Mouse (Mus musculus): ENCODE data around the gene Sorl1.
"Not testable (repeated sequence)": the region's sequence is repeated elsewhere in the genome, so short reads cannot be mapped to it uniquely, and the experiment has no call there.

Sorl1 gene

DNA sequence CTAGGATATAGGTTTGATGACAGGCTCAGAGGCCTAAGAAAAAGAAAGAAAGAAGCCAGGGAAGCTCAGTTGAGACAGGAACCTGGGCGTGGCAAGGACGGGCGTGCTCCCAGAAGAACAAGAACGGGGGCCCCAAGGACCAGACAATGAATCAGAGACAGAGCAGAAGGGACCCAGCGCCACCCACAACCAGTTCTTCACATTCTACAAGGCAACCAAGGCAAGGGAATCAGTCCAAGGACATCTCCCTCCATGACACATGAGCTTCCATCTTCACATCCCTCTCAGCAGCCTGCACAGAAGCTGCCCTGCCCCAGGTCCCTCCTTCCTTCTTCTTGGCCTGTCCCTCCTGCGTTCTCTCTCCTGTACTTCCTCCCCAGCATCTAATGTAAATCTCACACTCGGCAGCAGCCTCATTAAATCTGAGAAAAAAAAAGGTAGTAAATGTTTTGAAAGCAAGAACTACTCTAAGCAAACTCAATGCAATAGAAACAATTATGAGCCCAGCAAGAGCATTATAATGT is 30.0 kb downstream of the Sorl1 start:
- DNase-seq (ENCODE audit: low read depth, low spot score) = no peak

DNA sequence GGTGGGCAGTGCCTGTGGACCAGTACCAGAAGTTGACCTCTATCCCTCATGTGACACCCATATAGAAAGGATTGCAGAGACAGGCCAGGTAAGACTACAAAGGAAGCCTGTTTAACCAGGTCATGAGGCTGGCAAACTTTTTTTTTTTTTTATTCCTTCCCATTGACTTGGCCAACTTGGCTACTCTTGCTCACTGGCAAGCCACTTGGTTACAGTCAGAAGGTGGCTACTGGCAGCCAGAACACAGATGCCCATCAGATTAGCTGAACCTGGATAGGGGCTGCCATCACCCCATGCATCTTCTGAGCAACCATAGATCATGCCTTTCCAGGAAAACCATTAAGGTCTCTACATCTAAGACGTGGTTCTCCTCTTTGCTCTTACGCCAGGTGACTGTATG is 31.3 kb downstream of the Sorl1 start:
- DNase-seq (ENCODE audit: low read depth, low spot score) = no peak

DNA sequence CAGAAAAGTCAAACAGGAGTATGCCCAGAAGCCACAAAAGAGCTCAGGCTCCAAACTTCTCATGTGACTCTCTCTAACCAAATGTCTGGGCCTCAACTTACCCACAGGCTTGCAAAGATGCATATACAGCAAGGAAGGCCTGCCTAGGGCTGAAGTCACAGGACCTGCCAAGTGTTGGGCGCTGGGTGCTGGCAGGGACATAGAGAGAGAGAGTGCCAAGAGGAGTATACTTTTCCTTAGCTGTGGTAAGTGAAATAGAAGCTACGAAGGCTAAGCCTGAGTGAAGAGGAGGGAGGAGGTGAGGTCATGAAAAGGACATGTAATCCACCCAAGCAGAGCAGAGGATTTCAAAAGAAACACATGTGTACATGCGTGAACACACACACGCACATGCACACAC is 32.5 kb downstream of the Sorl1 start:
- DNase-seq (ENCODE audit: low read depth, low spot score) = no peak

DNA sequence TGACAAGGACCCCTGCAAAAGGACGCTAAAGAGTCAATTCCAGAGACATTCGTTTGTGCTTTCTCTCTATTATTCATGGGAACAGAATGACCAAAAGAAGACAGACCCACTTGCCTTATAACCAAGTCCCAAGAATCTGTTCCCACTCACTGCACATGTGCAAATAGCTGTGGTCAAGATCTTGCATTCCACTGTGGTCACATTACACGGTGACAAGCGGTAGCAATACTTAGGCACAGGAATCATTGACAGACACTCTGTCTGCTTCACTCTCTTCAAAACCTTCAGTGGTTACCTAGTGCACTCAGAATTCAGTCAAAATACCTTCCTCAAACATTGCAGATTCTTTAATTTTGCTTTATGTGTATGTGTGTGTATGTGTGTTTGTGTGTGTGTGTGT is 36.2 kb downstream of the Sorl1 start:
- no peak for DNase-seq (ENCODE audit: low read depth, low spot score)

DNA sequence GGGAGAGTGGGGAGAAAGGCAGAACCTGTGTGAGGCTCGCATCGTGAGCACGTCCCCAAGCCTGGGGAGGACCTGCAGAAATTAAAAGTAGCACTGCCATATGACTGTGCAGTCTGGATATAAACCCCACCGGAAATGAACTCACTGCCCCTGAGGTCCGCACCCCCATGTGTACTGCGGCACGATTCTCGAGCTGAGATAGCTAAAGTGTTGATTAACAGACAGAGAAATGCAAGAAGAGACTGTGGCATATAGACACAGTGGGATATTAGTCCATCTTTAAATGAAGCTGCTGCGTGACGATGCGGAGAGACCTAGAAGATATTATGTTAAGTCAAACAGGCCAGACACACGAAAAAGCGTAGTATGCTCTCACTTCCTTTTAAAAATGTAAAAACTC is 38.1 kb downstream of the Sorl1 start:
- no peak for DNase-seq (ENCODE audit: low read depth, low spot score)

DNA sequence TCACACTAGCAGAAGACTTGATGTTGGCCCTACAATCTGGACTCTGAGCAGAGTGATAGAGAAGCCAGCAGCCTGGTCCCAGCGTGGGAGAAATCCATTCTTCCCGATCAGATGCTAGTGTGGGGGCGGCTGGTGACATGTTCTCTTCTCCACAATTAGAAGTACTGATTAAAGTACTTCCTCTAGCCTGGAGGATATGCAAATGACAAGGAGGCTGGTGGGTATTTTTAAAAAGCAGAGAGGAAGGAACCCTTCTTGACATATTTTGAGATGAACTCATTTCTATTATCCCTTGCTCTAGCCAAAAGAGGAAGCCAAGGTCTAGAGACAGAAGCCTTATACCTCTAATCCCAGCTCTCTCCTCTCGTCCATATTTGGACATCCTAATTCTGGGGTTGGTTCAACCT is 40.4 kb downstream of the Sorl1 start:
- DNase-seq (ENCODE audit: low read depth, low spot score) = no peak

DNA sequence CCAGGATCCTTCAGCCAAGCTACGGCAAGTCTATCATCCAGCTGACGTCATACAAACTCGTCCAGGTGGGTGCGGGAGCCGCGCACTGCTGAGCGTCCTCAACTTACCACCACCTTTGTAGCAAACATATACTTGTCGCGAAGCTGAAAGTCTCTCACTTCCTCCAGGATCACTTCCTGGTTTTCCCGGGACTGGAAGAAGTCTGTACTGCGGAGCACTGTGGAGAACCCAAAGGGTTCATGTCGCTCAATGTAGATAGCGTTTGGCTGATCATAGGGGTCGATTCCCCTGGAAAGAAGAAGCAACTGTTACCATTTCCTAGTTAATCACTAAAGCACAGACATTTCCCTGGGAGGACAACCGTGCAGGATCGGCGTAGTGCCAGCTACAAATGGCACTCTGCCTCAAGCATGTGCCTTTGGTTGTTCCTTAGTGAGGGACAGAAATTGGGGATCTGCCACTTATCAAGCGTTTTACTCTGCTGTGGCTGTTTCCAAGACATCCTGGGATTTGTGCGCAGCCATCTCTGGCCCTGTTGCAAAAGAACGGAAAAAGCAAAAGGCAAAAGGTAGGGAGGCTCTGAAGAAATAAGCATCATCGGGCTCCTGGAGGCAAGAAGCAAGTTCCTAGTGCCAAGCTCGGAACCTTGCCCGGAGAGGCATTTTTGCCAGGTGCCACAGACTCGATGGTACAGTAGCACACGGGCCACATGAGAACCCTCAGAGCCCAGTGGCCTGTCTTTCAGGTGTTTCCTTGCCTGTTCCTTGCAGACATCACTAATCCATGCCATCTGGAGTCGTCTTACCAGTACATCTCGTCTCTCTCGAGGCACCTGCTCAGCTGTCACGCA is 42.2 kb downstream of the Sorl1 start:
- no peak for DNase-seq (ENCODE audit: low read depth, low spot score)

DNA sequence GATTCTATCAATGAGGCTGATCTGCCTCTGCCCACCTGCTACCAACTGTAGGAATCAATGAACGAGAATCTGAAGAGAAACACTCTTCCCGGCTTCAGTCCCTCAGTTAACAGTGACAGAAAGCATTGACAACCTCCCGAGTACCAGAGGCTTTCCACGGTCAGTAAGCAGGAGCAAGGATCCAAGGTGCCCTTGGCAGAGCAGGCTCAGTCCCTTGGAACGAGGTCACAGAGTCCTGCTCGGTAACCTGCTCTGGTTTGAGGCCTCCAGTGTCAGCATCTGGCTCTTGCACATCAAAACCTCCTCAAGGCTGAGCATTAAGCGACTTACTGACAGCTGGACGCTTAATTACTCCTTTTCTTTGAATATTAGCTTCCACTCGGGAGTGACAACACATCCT is 43.4 kb downstream of the Sorl1 start:
- no peak for DNase-seq (ENCODE audit: low read depth, low spot score)

DNA sequence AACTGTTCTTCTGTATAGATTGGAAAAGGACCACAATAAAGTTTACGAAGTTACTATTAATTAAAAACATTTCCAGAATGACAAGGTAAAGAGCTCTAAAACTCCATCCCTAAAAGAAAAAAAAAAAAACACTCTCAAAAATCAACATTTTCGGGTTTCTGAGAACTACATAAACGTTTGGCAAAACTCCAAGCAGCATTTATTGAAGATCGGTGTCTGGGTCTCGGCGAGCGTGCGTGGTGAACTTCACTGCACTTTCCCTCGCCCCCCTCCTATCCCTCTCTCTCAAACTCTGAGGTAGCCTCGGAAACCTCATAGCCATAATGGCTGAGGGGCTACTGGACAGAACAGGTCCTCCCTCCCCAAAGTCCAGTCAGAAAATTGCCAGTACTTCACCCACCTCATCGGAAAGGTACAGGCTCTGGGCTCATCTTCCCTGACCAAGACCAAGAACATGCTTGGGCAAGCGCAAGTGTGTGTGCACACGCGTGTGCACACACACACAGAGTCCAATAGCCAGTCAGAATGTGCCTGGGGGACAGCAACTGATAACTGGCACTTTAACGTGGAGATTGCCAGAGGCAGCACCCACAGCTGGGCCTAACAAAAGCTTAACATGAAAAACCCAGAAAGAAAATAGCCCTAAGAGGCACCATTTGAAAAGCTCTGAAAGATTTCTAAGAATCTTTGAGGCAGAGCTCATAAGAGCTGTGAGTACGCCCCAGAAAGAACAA is 46.8 kb downstream of the Sorl1 start:
- no peak for DNase-seq (ENCODE audit: low read depth, low spot score)

DNA sequence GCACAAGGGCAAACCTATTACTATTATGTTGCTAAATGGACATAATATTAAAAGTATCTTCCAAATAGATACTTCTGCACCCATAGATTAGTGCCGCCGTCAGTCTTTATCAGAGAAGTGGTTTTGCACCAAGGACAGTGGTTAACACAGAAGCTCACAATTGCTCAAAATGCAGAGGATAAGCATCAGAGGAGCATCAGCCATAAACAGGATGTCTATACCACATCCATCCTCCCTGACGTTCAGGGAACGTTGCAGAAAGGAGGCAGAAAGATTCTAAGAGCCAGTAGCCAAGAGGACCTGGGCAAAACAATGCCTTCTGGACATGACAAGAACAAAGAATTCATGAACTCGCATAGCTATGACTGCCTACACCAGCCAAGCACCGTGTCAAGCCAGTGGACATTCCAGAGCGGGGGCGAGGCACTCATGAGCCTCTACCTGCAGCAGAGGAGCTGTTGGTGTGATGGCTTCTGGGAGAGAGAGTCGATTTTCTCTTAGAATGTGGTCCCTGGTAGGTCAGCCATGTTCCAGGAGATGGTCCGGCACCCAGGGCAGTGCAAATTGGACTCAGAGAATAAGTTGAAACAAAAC is 47.7 kb downstream of the Sorl1 start:
- DNase-seq (ENCODE audit: low read depth, low spot score) = no peak

DNA sequence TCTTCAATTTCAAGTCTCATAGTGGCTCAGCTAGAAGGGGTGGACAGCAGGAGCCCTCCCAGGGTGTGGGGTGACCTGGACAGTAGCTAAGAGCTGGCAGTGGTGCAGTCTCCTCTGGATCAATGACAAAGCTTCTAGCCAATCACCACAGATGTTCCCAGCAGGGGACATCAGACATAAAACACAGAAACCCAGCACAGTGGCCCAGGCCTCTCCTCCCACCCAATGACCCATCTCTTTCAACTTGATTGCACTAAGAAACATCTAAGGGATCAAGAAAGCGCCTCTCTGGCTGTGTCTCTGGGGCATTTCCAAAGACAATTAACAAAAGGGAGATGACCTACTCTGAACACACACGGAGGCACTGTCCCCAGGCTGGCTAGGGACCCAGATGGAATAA is 48.9 kb downstream of the Sorl1 start:
- DNase-seq (ENCODE audit: low read depth, low spot score) = no peak

DNA sequence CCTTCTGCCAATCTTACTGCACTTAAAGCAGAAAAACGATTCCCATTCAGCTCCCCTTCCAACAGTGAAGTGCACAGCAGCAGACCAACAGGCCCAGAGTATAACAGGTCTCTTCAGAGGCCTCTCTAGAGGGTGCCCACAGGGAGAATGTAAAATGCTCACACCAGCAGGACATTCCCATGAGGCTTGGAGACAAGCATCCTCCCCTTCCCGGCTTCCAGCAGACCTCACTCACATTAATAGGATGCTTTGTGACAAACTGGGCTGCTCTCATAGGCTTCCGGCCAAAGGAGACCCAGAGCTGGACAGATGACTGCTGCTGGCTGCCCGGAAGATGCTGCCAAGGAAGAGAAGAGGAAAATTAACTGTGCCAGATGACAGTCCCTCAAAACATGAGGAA is 52.1 kb downstream of the Sorl1 start:
- DNase-seq (ENCODE audit: low read depth, low spot score) = no peak

DNA sequence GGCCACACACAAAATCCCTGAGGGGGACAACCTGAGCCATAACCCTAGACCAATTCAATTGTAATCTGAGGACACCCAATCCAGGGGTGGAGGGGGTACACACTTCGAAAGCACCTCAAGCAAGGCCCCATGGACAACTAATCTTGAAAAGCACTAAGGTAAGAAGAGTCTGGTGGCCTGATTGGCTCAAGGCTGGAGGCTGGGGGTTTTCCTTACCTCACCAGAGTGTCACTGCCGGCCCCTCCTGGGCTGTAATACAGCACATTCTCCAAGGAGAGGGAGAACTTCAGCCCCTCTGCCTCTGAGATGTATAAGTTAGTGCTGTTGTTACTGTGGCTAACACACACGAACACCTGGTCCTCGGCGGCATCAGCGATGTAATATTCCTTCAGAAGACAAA is 53.2 kb downstream of the Sorl1 start:
- no peak for DNase-seq (ENCODE audit: low read depth, low spot score)

DNA sequence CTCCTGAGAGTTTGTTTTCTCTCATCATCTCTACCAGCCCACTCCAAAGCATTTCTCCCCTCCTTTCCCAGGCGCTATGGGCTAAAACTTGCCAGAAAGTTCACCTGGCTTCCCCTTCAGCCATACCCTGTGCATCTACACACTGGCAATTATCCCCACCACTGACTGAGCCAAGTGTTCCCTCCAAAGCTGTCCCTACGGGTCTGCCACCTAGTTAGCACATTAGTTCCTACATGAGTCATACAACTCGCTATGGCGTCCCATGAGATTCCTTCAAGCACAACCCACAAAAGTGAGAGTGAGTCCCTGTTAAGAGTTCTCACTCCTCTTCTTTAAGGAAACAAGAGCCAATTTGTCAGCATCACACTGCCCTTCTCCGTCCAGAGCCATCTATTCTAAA is 54.6 kb downstream of the Sorl1 start:
- DNase-seq (ENCODE audit: low read depth, low spot score) = no peak

DNA sequence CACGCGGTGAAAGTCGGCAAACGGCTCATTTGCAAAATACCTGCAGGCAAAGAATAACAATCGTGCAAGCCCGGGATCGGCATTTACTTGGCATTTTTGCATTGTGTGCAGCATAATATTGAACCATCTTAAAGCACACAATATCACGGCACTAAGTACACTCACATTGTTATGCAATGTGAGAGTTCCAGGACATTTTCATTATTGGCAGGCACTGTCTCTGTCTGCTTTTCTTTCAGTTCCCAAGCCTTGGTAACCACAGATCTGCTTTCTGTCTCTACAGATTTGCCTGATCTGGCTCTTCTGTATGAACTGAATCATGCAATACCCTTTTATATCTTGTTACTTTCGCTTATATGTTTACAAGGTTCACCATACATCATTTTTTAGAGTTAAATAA is 56.1 kb downstream of the Sorl1 start:
- DNase-seq (ENCODE audit: low read depth, low spot score) = no peak

DNA sequence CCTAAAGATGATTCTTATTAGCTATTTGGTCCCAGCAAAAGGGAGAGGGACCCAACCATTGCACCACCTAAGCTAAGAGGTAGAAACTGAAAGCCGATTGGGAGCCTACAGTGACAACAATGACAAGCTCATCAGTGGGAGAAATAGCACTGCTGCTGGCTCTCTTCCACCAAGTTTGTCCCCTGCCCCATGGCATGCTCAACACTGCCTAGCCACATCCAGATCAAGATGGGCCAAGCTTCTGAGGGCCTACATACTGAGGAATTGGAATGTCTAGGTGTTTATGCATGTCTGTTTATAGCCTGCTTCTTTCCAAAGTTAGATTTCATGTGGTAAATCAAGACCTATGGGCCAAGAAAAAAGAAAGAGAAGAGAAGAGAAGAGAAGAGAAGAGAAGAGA is 58.3 kb downstream of the Sorl1 start:
- no peak for DNase-seq (ENCODE audit: low read depth, low spot score)

DNA sequence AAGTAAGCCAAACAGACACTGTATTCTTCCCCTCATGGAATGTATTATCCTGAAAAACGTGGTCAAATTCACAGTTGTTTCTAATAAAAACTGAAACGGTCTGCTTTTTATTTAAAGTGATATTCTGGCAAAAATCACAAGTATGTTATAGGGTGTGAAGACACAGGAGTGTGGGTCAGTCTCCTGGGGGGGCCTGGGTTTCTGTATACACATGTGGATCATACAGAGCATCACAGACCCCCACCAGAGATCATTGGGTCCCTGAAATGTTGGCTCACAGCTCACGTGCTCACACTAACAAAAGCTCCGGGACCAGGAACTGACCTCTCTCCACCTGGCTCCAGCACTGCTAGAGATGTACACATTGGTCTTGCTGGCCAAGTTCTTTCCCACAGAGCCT is 60.7 kb downstream of the Sorl1 start:
- no peak for DNase-seq (ENCODE audit: low read depth, low spot score)

DNA sequence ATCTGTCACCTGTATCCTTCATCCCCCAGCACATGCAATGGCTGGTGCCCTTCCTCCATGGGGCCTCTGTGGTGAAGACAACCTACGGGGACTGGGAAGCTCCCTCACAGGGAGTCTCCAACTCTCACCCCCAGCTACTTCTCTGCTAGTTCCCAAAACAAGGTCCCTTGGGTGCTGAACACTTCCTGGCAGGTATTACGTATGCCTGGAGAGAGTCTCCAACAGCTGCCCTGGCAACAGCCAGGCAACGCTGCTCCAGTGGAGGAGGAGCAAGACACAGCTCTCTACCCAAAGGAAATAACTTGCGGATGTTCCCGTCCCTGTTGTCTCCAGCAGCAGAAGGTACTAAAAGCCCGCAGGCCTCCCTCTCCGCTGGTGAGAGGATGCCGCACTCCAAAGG is 61.8 kb downstream of the Sorl1 start:
- DNase-seq (ENCODE audit: low read depth, low spot score) = no peak

DNA sequence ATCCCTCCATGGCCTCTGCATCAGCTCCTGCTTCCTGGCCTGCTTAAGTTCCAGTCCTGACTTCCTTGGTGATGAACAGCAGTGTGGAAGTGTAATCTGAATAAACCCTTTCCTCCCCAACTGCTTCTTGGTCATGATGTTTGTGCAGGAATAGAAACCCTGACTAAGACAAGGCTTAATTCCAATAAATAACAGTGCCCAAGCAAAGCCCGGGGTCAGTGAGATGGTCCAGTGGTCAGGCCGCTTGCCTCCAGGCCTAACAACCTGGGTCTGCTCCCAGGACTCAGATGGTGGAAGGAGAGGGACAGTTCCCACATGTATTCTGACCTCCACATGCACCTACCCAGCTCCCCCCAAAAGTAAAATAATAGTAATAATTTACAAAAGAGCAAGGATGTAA is 65.1 kb downstream of the Sorl1 start:
- DNase-seq (ENCODE audit: low read depth, low spot score) = not testable (repeated sequence)

DNA sequence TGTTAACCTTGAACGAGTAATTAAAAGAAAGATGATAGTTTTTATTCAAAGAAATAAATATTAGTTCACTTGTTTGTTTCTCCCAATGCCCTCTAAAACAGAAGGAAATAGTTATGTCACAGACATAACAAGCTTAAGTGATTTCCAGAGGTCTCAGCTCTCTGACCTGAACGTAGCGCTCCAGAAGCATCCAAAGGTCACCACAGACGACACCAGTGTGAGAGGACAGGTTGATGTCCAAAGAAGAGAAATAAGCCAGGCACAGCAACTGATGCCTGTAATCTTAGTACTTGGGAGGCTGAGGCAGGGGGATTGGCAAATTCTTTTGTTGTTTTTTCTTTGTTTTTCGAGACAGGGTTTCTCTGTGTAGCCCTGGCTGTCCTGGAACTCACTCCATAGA is 67.5 kb downstream of the Sorl1 start:
- no peak for DNase-seq (ENCODE audit: low read depth, low spot score)

DNA sequence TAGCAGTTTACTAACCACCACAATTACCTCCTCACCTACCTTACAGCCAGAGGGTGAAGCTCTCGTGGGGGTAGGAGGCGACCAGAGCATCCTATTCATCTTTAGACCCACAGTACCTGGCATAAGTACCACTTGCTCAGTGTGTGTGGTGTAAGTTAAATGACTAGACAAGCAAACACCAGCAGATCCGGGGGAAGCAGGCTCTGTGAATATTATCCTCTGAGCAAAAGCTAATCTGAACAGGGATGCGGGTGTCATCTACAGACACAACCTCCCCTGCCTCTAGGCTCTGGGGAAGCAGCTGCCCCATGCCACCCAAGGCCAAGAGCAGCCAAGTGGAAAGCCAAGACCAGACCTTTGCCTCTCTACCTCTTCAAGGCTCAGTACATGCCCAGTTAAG is 68.7 kb downstream of the Sorl1 start:
- no peak for DNase-seq (ENCODE audit: low read depth, low spot score)
